Mouse (Mus musculus) cerebellum, adult 2 months (tissue): ENCODE measurements around the gene Atp1a2.

Experiments used
- CTCF ChIP-seq: fragments of 200-500 bp; IDR thresholded peaks from 2 replicates; pipeline ENCODE4 v1.5.1; 2011; ENCODE audit warnings: low read depth, mild to moderate bottlenecking, control low read depth, low read length, moderate library complexity, borderline replicate concordance; ENCODE audit not compliant: insufficient read depth
- POLR2A ChIP-seq: fragments of 200-500 bp; IDR thresholded peaks from 2 replicates; pipeline ENCODE4 v1.6.1; 2011; ENCODE audit warnings: low read length, control low read depth, borderline replicate concordance; ENCODE audit not compliant: insufficient read depth

DNA sequence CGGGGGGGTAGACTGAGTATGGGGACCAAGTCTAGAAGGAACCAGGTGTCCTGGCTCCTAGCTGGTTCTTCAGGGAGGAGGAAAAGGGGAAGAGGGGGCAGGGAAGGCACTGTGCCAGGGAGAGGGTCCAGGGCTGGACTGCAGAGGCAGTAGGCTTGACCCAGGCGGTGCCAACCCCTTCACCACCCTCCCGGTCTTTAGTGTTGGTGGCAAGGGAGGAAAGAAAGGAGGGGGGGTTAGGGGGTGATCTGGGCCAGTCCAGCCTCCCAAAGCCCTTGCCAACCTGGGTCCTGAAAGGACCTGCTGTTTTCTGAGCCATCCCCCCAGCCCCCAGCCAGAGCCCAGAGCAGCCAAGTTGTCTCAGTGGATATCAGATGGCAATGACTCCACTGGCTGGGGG, 44.9 kb upstream of the Atp1a2 start:
- TF ChIP-seq CTCF (no peak), POLR2A (no peak)
